Mouse (Mus musculus) bone marrow macrophage, adult 2 months (primary cell): ENCODE measurements at regions not wholly inside any gene's neighbourhood (a gene's known extent, or its start where the extent isn't known, plus 50 kb on each side); places are given as distances from the start of the nearest gene placed in this dataset.

ENCODE experiments used
- H3K27ac ChIP-seq: 2 replicates; pipeline ENCODE4 v1.5.1; 2012; ENCODE audit warnings: low read depth, low read length; ENCODE audit not compliant: insufficient read depth
- H3K4me1 ChIP-seq: 2 replicates; pipeline ENCODE4 v1.6.1; 2012; ENCODE audit warnings: low read length; ENCODE audit not compliant: control insufficient read depth, insufficient read depth
- H3K4me3 ChIP-seq: 2 replicates; pipeline ENCODE4 v1.5.1; 2012; ENCODE audit warnings: mild to moderate bottlenecking, low read length, moderate library complexity; ENCODE audit not compliant: insufficient read depth
- CTCF ChIP-seq: IDR thresholded peaks from 2 replicates; pipeline ENCODE4 v1.5.1; 2012; ENCODE audit warnings: low read depth, mild to moderate bottlenecking, low read length, moderate library complexity
- POLR2A ChIP-seq: IDR thresholded peaks from 2 replicates; pipeline ENCODE4 v1.6.1; 2012; ENCODE audit warnings: mild to moderate bottlenecking, low read depth, low read length, borderline replicate concordance

DNA sequence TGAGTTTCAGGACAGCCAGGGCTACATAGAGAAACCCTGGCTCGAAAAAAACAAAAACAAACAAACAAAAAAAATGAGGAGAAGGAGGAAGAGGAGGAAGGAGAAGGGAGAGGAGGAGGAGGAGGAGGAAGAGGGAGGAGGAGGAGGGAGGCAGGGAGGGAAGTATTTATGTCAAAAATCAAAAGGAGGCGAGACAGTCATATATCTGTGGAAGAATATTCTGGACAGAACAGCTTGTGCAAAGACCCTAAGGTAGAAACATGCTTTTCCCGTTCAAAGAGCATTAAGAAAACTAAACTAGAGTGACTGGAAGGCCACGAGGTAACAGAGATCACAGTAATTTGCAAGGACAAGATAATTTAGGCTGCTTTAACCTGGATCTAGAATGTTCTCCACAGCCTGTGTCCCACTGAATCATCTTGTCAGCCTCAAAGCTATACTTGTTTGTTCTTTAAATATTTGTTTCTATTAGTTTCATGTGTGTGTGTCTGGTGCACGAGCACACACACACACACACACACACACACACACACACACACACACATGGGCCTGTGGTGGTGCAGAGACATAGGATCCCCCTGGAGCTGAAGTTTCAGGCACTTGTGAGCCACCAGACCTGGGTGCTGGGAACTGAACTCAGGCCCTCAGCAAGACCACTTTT is 50.5 kb upstream of the Cpsf6 start:
- H3K4me1 ChIP-seq = peaks cover 8% of the 10 kb centered on the region
- H3K27ac ChIP-seq = no peak overlapping the region
- TF ChIP-seq POLR2A (no peak), CTCF (no peak)
- H3K4me3 ChIP-seq = no peak overlapping the region

DNA sequence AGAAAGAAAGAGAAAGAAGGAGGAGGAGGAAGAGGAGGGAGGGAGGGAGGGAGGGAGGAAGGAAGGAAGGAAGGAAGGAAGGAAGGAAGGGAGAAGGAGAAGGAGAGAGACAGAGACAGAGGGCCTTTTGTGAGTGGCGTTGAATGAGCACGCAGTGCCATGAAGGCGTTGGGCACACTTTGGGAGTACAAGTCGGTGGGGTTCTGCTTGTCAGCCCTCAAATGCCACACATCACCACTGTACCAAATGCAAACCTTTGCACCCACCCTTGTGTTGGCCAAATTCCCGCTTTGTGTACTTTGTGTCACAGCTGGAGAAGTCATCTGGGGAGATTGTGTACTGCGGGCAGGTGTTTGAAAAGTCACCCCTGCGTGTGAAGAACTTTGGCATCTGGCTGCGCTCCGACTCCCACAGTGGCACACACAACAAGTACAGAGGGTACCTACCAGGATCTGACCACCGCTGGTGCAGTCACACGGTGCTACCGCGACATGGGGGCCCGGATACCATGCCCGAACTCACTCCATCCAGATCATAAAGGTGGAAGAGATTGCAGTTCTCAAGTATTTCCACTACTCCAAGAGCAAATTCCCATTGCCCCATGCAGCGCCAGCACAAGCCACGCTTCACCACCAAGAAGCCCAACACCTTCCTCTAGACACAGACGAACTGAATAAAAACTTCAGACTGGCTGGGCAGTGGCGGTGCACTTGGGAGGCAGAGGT is 49.8 kb upstream of the Cpsf6 start:
- Histone ChIP-seq H3K4me1 (0 out of 2 replicates have a peak, but pooled peaks cover 2% of the 10 kb centered on the region), H3K4me3 (no peak overlapping the region), H3K27ac (no peak overlapping the region)
- TF ChIP-seq CTCF (no peak), POLR2A (no peak)
